ENCODE assay signal across 14 mouse cellular contexts in the genomic region with DNA sequence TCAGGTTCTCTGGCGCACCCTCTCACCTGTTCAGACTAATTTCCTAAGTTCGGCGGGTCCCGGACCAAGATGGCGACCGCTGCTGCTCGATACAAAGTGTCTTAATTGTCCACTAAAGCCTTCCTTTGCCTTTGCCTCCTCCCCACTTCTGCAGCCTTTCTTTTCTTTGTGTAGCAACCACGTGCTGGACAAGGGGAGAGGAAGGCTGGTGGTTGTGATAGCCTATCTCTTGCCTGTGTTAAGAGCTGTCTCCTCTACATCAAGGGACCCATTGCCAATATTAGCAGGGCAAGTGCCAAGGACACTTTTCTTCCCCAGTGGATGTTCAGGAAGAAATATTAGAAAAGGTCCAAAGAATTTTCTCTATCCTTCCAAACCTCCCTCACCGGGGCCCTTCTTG.
DNase-seq lines count a peak whose midpoint lies in the region.
"Had no signal": no experiment of that assay in that cellular context is flagged by ENCODE, and none has a peak within 500 bp of the region (broad histone marks: within the 10 kb centered on the region; RNA-seq: fewer than 3 reads in every experiment).

No protein-coding gene starts in this region.

- DNase-seq in testis, postnatal 14 days (ENCODE audit: low spot score) = peak; percentile 53
- DNase-seq in testis, postnatal 10 days (ENCODE audit: low spot score) = no peak
- DNase-seq in ES-CJ7 (ENCODE audit: low read depth, low spot score) = peak; percentile 33
- peak; percentile 53 for DNase-seq in R1 (ENCODE audit: low read depth, low spot score)
- no peak for DNase-seq in cerebellum, adult 8-10 months
- DNase-seq in cerebellum, postnatal 36 days = no peak
- no peak for DNase-seq in left cerebral cortex, adult 11 months (ENCODE audit: low spot score)
- DNase-seq: adrenal gland, adult 8-10 months; adrenal gland, postnatal 14 days; adrenal gland, postnatal 36 days; cerebellum, adult 11-12 months; cerebellum, adult 2 months; cerebellum, adult 9-11 months; cerebellum, postnatal 14 days had no signal

Comparison
In these comparisons a context has a peak if more than half of its experiments do, and no peak if none do; other contexts are left out.
1. DNase-seq: peak in testis, postnatal 14 days (single experiment), ES-CJ7 (single experiment) and R1 (single experiment); none in testis, postnatal 10 days (single experiment), cerebellum, adult 8-10 months (single experiment), cerebellum, postnatal 36 days (0 of 2) and left cerebral cortex, adult 11 months (single experiment).